Mouse (Mus musculus): ENCODE data around the gene Cln6.

Cln6 gene

DNA sequence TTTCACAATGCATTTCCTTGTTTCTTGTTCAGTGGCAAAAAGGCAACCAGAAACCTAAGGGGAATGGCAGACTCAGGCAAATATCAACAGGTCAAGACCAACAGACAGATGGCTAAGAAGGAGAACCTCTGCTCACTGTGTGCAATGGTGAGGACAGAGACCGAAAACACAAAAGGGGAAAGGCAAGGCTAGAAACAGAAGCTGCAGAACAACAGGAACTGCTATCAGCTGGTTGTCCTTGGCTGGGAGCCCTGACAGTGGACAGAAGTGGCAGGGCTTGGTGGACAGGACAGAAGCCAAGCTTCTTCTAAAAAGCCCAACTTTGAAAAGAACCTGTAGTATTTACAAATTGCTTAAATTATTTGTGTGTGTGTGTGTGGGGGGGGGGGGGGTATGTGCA, 55.9 kb downstream of the Cln6 start:
- DNase-seq: peak; percentile 20 to 42
